Mouse (Mus musculus) frontal cortex, adult (tissue): ENCODE results near the gene Gm21976.

Experiments used
- ATAC-seq: cut with Nextera tagmentation; 2 replicates; pipeline ENCODE4 v1.9.2; 2017; ENCODE audit warnings: mild to moderate bottlenecking, moderate library complexity, mixed read lengths; ENCODE audit not compliant: low TSS enrichment

The Gm21976 gene

DNA sequence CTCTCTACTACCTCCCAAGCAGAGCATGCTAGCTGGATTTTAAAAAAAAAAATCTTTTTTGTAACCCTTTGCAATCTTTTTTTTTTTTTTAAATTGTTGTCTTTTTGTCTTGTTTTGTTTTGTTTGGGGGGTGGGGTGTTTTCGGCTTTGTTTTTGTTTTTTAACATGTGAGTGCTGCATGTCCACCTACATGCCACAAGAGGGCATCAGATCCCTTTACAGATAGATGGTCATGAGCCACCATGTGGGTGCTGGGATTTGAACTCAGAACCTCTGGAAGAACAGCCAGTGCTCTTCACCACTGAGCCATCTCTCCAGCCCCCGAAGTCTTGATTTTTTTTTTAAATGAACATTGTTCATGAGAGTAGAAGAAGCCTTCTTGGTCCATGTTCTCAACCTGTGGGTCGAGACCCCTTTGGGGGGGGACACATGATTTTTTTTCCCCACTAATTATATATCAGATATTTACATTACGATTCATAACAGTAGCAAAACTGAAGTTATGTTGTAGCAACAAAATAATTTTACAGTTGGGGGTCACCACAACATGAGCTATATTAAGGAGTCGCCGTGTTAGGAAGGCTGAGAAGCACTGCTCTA is 18.3 kb downstream of the Gm21976 start:
- no peak for ATAC-seq

DNA sequence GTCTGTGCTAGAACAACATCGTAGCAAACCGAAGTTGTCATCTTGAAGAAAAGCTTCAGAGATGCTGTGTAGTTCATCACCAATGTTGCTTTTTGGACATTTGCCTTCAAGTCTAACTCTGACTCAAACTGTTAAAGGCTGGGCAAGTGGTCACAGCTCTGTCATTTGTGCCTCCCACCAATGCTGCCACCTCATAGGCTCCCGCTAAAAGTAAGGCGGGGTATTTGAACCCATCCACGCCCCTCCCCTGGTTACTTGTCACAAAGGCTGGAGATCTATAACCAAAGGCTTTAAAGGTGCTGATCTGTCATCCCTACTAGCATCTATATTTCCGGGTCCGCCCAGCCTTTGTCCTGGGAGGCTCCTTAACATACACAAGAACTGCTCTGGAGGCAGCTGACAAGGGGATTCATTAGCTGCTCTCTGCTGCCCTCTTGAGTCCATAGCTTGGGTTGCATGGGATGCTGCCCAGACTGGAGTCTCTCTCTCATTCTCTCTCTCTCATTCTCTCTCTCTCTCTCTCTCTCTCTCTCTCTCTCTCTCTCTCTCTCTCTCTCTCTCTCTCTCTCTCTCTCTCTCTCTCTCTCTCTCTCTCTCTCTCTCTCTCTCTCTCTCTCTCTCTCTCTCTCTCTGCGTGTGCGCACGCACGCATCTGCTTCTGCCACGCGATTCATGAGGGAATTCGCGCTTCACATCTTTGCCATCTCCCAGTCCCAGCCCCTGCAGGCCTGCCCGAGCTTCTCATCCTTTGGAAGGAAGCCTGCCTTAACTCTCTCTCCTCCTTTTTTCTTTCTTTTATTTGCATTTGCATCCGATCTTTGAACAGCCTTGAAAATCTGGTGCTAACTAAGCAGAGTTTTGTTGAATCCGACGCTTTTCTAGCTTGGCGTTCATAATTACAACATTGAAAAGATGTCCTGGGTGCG is 19.4 kb downstream of the Gm21976 start:
- peak; percentile 89 for ATAC-seq

DNA sequence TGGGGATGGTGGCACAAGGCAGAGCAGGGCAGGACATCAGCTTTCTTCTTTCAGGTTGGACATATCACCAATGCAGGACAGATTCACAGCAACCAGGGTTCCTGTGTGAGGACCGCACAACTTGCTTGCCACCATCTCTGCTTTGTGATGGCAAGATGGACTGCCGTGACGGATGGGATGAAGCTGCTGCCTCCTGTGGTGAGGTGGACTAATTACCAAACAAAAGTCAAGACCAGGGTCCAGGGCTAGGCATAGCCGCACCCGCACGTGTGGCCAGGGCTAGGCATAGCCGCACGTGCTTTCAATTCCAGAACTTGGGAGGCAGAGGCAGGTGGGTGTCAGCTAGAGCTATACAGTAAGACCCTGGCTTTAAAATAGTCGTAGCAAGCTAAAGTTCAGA is 25.6 kb downstream of the Gm21976 start:
- ATAC-seq: no peak

DNA sequence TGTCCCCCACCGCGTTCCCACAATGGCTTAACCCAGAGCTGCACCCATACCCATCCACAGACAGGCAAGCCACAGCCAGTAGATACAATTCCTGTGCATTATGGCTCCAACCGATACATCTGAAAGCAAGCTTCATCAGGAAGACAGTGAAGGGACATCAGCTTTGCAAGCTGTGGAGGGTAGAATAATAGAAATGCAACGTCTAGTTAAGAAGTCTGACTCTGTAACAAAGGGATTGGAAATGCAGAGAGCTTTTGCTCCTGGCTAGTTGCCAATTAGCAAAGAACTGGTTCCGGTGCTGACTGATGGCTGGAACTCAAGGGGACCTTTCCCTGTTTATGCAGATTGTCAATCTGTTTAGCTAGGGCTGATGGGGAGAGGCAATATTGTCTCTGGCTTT is 26.7 kb downstream of the Gm21976 start:
- no peak for ATAC-seq

DNA sequence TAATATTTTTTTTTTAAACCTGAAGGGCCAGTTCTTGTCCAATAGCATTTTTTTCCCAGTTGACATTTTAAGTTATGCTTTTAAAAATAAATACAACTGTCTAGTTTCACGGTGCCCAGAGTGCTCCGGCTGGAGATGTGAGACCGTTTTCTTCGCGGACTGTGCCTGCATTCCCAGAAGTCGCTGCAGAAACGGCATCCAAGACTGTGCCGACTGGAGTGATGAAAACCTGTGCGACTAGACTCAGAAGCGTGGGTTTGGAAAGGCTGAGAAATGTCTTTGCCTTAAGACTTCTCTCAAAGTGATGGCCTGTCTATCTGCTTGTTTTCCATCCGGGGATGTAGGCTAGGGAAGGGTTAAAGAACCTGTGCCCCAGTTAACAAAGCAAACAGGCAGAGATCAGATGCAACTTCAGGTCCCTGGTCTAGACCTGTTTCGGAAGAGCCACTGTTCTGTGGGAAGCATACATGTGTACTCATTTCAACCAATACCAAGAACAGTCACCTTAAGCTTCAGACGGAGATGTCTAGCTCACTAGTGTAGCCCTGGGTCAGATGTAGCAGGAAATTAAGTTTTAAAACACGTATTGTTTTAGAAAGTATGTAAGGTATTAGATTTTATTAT is 27.3 kb downstream of the Gm21976 start:
- peak; percentile 81 for ATAC-seq

DNA sequence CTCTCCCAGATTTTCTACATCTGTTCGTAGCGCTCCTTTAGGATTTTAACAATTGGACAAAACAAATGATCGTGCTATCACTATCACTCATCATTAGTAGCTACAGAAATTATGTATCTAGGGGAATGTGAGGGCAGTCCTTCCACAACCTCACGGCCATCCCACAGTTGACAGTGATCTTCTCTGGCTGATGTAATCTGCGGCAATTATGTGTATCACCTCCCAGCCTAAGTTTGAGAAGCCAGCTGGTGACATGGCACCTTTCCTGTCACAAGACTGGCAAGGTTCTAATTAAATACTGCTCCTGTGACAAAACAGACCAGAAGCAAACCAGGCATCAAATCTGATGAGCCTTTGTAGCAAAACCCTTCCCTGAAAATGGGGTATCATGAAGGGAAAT is 28.3 kb downstream of the Gm21976 start:
- ATAC-seq: no peak

DNA sequence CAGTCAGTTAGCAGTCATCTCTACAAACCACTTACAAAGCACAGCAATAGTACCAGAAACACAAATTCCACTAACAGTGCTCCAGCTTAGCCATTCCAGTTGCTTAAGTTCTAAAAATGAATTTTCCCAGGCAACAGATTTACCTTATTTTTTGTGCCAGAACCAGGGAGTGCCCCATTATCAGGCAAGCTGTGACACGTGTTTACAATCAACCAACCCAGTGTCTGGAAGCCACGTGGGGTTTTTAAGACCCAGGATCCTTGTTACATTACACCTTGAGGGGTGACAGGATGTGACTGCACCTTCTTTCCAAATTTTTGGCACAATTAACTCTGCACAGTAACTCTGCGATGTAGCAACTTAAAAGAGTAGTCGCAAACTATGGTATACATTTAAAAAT is 29.0 kb downstream of the Gm21976 start:
- ATAC-seq: no peak

DNA sequence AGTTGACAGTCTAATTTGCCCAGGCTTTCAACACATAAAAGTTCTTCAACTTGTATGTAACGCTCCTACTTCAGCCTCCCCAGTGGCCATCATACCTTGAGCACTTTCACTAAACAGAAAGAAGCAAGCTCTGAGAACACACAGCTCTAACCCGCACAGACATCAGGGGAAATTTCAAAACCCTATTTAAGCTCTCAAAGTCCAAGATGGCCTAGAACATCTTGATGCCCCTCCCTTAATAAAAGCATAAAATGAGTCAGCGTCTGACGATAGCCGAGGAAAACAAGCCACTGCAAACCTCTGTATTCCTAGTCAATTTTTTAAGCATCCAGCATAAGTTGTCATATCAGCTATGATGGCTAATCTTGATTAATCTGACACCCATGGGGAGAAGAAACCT is 31.9 kb downstream of the Gm21976 start:
- ATAC-seq: no peak

DNA sequence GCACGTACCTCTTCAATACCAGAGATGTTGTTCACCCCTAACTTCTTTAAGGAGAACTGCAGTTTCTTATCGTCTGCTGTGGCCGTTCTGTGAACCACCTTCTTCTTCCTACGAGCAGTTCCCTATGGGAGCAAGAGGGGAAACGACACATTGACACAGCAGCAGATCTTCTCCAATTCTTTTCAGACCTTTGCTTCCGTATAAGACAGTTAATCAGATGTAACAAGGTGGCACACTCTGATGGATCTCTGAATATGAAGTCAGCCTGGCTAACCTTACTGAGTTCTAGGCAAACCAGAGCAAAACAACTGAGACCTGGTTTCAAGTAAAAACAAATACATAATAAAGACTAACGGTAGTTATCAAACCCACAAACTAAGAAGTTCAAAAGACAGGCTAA is 33.9 kb downstream of the Gm21976 start:
- ATAC-seq: no peak

DNA sequence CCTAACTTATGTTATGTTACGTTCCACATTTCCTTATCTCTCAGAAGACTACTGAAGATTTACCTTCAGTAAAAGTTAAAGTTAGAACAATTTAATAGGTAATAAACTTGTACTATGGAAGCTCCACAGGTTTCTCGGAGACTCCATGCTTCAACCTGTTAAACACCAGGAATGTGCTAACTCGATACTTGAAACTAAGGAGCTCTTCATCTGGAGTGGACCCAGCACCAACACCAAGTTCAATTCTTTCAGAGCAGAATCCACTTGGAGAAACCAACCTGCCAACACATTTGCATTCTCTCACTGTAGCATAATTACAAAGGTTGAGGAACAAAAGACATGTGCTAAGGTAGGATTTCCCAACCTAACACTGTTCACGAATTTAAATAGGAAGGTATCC is 35.4 kb downstream of the Gm21976 start:
- no peak for ATAC-seq

DNA sequence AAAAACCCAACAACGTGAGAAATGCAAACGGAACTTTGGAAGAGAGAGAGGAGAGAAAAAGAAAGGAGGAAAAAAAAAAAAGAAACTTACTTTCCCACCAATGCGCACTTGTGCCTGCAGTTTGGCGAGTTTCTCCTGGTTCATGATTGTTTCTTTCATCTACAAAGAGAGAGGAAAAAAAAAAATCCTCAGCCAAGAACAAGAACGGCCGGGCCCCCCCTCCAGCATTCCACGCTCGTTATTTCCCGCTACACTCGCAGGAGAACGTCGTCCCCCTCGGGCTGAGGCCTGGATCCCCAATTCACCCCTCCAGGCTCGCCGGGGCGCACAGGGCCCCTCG is 36.4 kb downstream of the Gm21976 start:
- no peak for ATAC-seq

DNA sequence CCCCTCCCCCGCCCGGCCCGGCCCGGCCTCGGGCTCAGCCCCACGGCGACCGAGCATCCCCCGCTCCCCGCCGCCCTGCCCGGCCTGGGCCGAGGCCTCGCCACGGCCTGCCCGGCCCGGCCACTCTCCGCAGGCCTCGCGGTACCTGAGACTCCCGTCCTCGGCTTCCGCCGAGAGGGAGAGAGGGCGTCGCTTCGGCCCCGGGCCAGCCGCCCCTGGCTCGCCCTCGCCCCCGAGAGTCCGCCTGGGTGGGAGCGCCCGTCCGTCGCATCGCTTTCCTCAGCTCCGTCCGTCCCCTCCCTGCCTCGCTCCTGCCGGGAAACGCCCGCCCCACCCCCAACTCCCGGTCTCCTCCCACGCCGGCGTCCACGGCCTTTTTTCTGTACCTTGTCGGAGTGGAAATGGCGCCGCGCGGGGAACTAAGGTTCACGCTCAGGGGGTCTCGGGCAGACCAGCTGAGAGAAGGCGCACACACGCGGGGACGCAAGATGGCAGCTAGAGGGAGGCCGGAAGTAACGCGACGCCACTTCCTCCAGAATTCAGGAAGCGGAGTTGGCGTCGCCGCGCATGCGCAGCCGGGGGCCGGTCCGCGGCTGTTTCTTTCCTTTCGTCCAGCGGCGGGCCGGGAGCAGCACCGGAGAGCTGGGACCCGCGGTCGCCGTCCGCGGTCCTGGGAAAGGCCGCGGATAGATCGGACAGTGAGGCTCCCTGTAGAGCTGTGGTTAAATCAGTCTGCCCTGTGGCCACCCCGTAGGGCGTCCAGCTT is 37.0 kb downstream of the Gm21976 start, which contains the start of gene Btf3:
TSS of gene Btf3 (minus strand) at position 527 of the 766 bp plus-strand sequence.
- peak; percentile 97 for ATAC-seq

DNA sequence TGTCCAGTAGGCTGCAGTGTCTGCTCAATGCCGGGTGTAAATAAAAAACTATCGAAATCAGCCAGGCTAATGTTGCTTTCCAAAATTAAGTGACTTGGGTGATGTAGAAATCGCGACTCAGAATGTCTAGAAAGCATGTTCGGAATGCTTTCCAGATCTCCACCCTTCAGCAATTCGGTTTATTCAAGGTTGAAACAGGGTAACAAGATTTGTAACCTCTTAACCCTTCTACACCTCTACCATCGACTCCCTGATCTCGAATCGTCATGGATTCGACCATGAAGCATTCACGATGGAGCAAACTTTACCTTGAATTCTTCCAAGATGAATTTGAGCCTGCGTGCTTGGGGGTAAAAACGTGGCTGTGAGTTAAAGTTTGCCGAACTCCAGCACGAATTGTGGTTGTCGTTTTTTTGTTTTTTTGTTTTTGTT is 37.6 kb downstream of the Gm21976 start:
- ATAC-seq: no peak; the same call in 1 of the 2 replicates

DNA sequence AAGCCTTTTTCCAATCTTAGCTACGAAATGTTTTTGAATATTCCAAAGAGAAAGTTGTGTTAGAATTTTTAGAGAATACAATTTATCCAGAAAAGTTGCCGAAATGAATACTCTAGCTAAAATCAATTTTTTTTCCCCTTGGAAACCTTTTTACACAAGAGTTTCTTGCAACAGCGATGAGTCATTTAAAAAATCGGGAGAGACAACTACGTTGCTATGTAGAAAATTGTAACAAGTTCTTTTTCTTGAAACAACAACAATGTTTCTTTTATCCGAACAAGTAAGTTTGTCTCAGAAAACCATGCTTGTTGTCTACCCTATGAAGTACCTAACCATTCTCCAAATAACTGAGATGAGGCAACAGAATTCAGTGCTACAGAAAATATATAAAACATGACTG is 38.2 kb downstream of the Gm21976 start:
- ATAC-seq: no peak

DNA sequence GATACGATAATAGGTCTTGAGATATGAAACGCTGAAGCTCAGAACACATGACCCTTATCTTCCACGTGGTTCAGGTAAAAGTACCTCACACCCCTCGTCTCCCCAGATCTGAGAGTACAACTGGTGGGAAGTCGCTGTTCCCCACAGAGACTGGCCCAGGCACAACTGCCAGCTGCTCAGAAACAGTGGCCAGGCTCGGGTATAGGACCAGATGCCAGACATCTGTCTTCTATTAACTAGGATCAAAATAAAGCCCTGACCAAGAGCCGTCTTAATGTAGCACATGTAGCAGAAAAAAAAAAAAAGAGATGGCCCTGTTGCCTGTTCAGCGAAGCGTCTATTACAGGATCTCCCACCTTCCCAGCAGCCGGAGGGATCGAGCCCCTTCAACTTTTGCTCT is 45.3 kb downstream of the Gm21976 start:
- no peak for ATAC-seq

DNA sequence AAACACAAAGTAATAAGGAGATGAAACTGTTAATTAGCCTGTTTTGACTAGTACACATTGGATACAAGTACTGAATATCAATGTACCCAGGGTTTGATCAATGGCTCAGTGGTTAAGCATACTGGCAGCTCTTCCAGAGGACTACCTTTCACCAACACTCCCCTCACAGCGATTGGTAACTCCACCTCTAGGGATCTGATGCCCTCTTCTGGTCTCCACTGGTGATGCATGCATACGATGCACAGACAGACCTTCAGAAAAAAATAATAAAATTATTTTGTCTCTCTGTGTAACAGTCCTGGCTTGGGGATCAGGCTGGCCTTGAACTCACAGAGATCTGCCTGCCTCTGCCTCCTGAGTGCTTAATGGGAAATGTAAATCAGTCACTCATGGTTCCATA is 52.4 kb downstream of the Gm21976 start:
- ATAC-seq: no peak

DNA sequence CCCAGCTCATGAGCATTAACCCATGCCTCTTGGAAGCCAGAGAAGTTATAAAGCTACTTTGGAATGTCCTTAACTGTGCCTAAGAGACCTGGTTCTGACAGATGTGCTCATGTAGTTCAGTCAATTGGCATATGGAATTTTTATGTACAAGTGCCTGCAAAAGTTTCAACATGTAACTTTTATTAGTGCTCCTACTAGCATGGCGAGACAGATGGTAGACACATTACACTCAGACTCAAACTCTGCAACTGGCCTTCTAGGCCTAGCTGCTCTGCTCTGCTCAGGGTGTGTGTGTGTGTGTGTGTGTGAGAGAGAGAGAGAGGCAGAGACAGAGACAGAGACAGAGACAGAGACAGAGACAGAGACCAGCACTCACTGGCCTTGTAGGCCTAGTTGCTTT is 56.5 kb downstream of the Gm21976 start:
- no peak for ATAC-seq

DNA sequence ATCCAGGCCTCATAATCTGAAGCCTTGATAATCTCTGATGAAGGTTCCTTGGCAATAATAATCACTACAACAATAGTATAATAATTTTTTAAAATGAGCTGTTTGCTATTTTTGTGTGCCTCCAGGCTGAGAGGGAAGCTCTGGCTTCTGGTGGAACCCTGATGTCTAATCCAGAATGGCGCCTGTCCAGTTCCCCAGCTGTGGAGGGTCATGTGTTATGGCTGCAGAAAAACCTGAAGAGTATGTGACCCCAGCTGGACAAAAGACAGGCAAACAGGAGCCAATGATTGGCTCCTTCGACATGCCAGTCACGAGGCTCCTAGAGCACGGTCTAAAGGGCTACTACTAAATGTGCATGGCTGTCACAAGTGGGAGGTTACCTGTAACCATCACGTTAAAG is 60.8 kb downstream of the Gm21976 start:
- no peak for ATAC-seq

DNA sequence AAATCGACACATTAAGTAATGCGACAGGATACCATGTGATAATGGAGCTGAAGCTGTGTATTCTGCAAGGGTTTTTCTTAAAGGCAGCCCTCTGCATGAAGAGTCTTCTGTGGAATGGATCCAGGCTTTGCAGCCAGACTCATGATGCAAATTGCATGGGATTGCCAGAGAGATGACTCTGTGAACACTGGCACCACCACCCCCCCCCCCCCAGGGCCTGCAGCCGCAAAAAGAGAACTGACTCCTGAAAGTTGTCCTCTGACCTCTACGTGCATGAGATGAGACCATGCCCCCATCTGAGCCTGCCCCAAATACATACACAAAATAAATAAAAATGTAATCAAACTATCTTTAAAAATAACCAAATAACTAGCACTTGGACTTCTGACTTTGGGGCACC is 69.8 kb downstream of the Gm21976 start:
- no peak for ATAC-seq

DNA sequence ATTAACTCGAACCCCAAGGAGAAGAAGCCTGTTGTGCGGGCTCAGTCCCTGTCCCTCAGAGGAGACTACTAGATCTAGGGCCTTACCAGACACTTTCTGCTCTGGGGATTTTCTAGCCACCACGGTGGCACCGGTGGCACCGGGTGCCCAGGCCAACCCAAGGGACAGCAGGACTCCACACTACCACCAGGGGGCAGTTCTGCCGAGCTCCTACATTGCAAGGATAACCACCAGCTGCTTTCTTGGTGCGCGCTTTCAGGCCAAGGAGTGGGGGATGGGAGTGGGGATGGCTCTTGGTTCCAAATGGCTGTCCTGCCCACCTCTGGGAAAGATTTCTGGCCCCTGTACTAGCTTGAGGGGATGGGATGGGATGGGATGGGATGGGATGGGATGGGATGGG is 71.8 kb downstream of the Gm21976 start:
- ATAC-seq: no peak

DNA sequence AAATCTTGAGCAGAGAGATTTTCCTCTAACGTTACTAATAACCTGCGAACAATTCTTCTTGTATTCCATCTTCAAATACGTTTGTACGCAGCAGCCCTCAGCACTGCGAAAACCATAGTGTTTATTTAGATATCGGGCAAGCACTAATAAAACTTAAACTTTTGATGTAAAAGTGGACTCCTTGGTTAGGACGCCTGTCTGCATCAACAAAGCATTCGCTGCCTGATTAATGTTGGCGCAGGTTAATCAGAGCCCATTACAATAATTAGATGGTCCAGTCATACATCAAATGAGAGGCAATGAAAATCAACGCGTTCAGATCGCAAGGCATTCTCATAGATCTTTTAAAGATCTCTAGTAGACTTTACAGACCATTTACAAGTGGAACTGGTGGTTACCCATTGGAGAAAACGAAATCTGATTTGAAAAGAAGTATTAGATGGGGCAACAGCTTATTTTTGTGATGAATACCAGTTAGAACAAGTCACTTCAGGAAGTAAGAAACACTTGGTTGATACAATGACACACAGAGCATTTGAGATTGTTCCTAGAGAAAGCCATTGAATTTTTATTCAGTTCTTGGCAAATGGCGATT is 72.8 kb downstream of the Gm21976 start:
- ATAC-seq: no peak

DNA sequence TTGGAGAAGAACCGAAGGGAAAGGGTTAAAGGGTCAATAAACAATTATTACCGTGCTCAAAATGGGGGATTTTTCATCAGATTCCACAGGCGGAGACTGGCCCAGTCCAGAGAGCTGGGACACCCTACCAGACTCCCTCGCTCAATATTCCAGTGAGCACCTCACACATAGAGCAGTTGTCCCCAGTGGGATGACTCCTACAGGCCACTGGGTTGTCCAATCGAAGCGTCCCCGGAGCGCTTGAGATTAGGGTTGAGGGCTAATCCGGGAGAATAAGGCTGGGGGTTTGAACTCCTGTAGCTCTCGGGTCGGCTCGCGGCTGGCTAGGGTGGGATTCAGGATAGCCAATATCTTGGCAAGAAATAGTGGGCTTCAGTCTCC is 74.0 kb downstream of the Gm21976 start:
- ATAC-seq: no peak
